Mouse (Mus musculus) ES-Bruce4 (cell line): ENCODE data around the gene Plekhf1.
A peak's percentile ranks its signal among the peaks of the same experiment; 100 is the strongest.

Experiments
- CTCF ChIP-seq: IDR thresholded peaks from one replicate; pipeline ENCODE4 v1.8.1; 2011; ENCODE audit warnings: low read depth, low read length
- EP300 ChIP-seq: IDR thresholded peaks from 2 replicates; pipeline ENCODE4 v1.6.1; 2011; ENCODE audit warnings: low read depth, low read length; ENCODE audit not compliant: insufficient read depth
- POLR2A ChIP-seq: IDR thresholded peaks from one replicate; pipeline ENCODE4 v1.8.1; 2011; ENCODE audit warnings: low read length; ENCODE audit not compliant: insufficient read depth

DNA sequence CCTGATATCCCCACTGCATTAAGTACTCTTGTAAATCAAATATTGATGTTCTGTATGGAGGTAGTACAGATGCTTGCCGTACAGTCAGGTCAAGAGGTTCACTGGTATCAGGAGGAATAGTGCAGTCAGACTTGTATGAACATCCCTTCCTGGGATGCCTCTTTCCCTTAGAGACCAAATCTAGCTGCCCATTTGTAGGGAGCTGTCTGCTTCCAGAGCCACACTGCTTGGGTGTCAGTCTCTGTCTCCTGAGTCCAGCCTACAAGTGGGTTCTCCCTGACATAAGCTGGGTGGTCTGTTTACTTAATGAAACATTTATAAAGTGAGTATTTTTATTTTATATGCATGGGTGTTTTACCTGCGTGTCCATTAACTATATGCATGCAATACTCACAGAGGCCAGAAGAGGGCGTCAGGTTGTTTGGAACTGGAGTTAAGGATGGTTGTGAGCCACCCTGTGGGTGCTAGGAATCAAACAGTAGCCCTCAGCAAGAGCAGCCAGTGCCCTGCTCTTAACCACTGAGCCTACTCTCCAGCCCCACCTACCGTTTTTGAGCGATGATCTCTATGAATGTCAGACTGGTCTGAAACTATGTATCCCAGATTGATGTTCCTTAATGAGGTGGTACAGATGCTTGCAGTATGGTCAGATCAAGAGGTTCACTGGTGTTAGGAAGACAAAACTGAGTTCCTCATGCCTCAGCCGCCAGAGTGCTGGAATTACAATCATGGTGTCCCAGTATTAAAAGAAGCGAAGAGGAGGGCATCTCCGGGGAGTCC lies 37.6 kb downstream of the Plekhf1 start:
- TF ChIP-seq POLR2A = no peak
- TF ChIP-seq CTCF = peak; percentile 13
- no peak for TF ChIP-seq EP300
